Mouse (Mus musculus) limb, embryonic 11.5 days (tissue): Measurements from ENCODE around the gene Fn1. TPM values are rescaled to one million over a fixed set of nuclear protein-coding genes. Genes with fewer than 3 reads are reported as not detected.
A peak's percentile ranks its signal among the peaks of the same experiment; 100 is the strongest.

Source experiments
- ATAC-seq: fragments of 200-750 bp; cut with Nextera tagmentation; 2 replicates; pipeline ENCODE4 v1.8.0; 2017; ENCODE audit warnings: low read depth; ENCODE audit not compliant: insufficient number of reproducible peaks, low FRiP score, low TSS enrichment
- DNase-seq: peaks from one replicate; pipeline ENCODE4 v3.0.0-alpha.2; 2015; ENCODE audit warnings: low spot score
- H3K27ac ChIP-seq: fragments of 300-500 bp; sonication (generic); replicated peaks from 2 replicates; pipeline ENCODE4 v1.5.1; 2014; ENCODE audit warnings: low read depth, mild to moderate bottlenecking, low read length
- H3K27me3 ChIP-seq: fragments of 300-500 bp; sonication (generic); 2 replicates; pipeline ENCODE4 v1.6.1; 2014; ENCODE audit warnings: mild to moderate bottlenecking, low read length, mixed read lengths; ENCODE audit not compliant: control insufficient read depth, insufficient read depth
- H3K36me3 ChIP-seq: fragments of 300-500 bp; sonication (generic); 2 replicates; pipeline ENCODE4 v1.6.1; 2014; ENCODE audit warnings: mild to moderate bottlenecking, low read length, moderate library complexity, mixed read lengths; ENCODE audit not compliant: control insufficient read depth, insufficient read depth
- H3K4me1 ChIP-seq: fragments of 300-500 bp; sonication (generic); 2 replicates; pipeline ENCODE4 v1.6.1; 2014; ENCODE audit warnings: low read length, mixed read lengths; ENCODE audit not compliant: control insufficient read depth, insufficient read depth
- H3K4me2 ChIP-seq: fragments of 300-500 bp; sonication (generic); 2 replicates; pipeline ENCODE4 v1.6.1; 2014; ENCODE audit warnings: low read depth, mild to moderate bottlenecking, moderate library complexity; ENCODE audit not compliant: severe bottlenecking
- H3K4me3 ChIP-seq: fragments of 300-500 bp; sonication (generic); 2 replicates; pipeline ENCODE4 v1.5.1; 2014; ENCODE audit warnings: low read depth, low read length
- H3K9ac ChIP-seq: fragments of 300-500 bp; sonication (generic); 2 replicates; pipeline ENCODE4 v1.6.1; 2014; ENCODE audit warnings: mild to moderate bottlenecking, low read length
- H3K9me3 ChIP-seq: fragments of 300-500 bp; sonication (generic); 2 replicates; pipeline ENCODE4 v1.6.1; 2016; ENCODE audit warnings: low read length; ENCODE audit not compliant: control insufficient read depth
- WGBS: fragments of 180-500 bp; shearing (Covaris S2); extraction: QIAGEN DNeasy Blood & Tissue Kit; methylation state at CpG from one replicate; pipeline ENCODE4 v1.1.7; 2014; 5-methylcytosine and 5-hydroxymethylcytosine counted together
- polyA plus RNA-seq: library from polyadenylated mRNA; unstranded; fragments of >200 nt; fragmentation: Nextera tagmentation; extraction: Ambion mirVana; gene quantifications from 2 replicates; pipeline ENCODE4 v1.2.1, GENCODE M21; 2014

Gene Fn1
- polyA plus RNA-seq: 157 and 180 TPM in 2 replicates

GRCm38 (mm10) chr1:71652551-71653399, at the start of gene Fn1:
Gene Fn1 (minus strand): TSS chr1:71653200.
- peak within 1 kb of the TSS; percentile 79 for H3K4me3 ChIP-seq
- peak within 1 kb of the TSS; percentile 96 for H3K9ac ChIP-seq
- H3K27ac ChIP-seq: peak within 1 kb of the TSS; percentile 97
- peaks cover 10% of the 10 kb centered on the region for H3K4me1 ChIP-seq
- H3K9me3 ChIP-seq: no peaks in the 10 kb centered on the region
- ATAC-seq: peak; percentile 92
- peak; percentile 98 for DNase-seq
- H3K27me3 ChIP-seq: no peaks in the 10 kb centered on the region
- under 1% methylated on average over 61 of the region's 63 CpGs for WGBS
- peaks cover 11% of the 10 kb centered on the region for H3K36me3 ChIP-seq
- H3K4me2 ChIP-seq: peak within 1 kb of the TSS; percentile 92

GRCm38 (mm10) chr1:71696093-71696492, 43.1 kb upstream of the Fn1 start:
- 86% methylated on average over 3 of the region's 3 CpGs for WGBS

GRCm38 (mm10) chr1:71691472-71692277, 38.7 kb upstream of the Fn1 start:
- Histone ChIP-seq H3K4me2 (no peak overlapping the region), H3K9ac (no peak overlapping the region), H3K9me3 (no peaks in the 10 kb centered on the region), H3K27me3 (no peaks in the 10 kb centered on the region), H3K4me3 (no peak overlapping the region), H3K4me1 (no peaks in the 10 kb centered on the region), H3K36me3 (no peaks in the 10 kb centered on the region), H3K27ac (no peak overlapping the region)
- WGBS: 76% methylated on average over 8 of the region's 8 CpGs
- DNase-seq: no peak
- ATAC-seq: no peak

More at GRCm38 (mm10) chr1:71696093-71696492, 43.1 kb upstream of the Fn1 start:
- H3K9ac ChIP-seq: no peak overlapping the region
- H3K9me3 ChIP-seq: no peaks in the 10 kb centered on the region
- no peak overlapping the region for H3K4me2 ChIP-seq
- H3K4me1 ChIP-seq: no peaks in the 10 kb centered on the region
- no peaks in the 10 kb centered on the region for H3K27me3 ChIP-seq
- no peak overlapping the region for H3K27ac ChIP-seq
- ATAC-seq (no peak), DNase-seq (no peak)
- no peaks in the 10 kb centered on the region for H3K36me3 ChIP-seq
- H3K4me3 ChIP-seq: no peak overlapping the region

- no peak overlapping the region for H3K4me2 ChIP-seq
- DNase-seq: no peak
- H3K36me3 ChIP-seq: no peaks in the 10 kb centered on the region
- H3K27ac ChIP-seq: no peak overlapping the region
- no peak for ATAC-seq
- no peak overlapping the region for H3K4me3 ChIP-seq
- no peaks in the 10 kb centered on the region for H3K4me1 ChIP-seq
- H3K27me3 ChIP-seq: no peaks in the 10 kb centered on the region
- 94% methylated on average over 5 of the region's 5 CpGs for WGBS
- H3K9me3 ChIP-seq: no peaks in the 10 kb centered on the region
- H3K9ac ChIP-seq: no peak overlapping the region
Observed at GRCm38 (mm10) chr1:71688926-71689303, 35.9 kb upstream of the Fn1 start.

- Histone ChIP-seq H3K4me1 (no peaks in the 10 kb centered on the region), H3K36me3 (no peaks in the 10 kb centered on the region), H3K9ac (no peak overlapping the region), H3K27me3 (no peaks in the 10 kb centered on the region), H3K27ac (no peak overlapping the region), H3K4me3 (no peak overlapping the region), H3K4me2 (no peak overlapping the region), H3K9me3 (no peaks in the 10 kb centered on the region)
- ATAC-seq (no peak), DNase-seq (no peak)
- 93% methylated on average over 3 of the region's 3 CpGs for WGBS
Observed at GRCm38 (mm10) chr1:71688272-71688925, 35.4 kb upstream of the Fn1 start.

- 88% methylated on average over 5 of the region's 5 CpGs for WGBS
- Histone ChIP-seq H3K27me3 (no peaks in the 10 kb centered on the region), H3K36me3 (no peaks in the 10 kb centered on the region), H3K4me3 (no peak overlapping the region), H3K9me3 (no peaks in the 10 kb centered on the region), H3K4me1 (no peaks in the 10 kb centered on the region), H3K9ac (no peak overlapping the region), H3K4me2 (no peak overlapping the region), H3K27ac (no peak overlapping the region)
- ATAC-seq: no peak
- no peak for DNase-seq
Observed at GRCm38 (mm10) chr1:71686791-71687190, 33.8 kb upstream of the Fn1 start.

GRCm38 (mm10) chr1:71683736-71684135, 30.7 kb upstream of the Fn1 start:
- DNase-seq (no peak), ATAC-seq (no peak)
- H3K4me2 ChIP-seq: no peak overlapping the region

GRCm38 (mm10) chr1:71682194-71682715, 29.3 kb upstream of the Fn1 start:
- Histone ChIP-seq H3K4me3 (no peak overlapping the region), H3K27ac (no peak overlapping the region), H3K9ac (no peak overlapping the region), H3K9me3 (no peaks in the 10 kb centered on the region), H3K4me1 (no peaks in the 10 kb centered on the region), H3K4me2 (no peak overlapping the region), H3K36me3 (no peaks in the 10 kb centered on the region), H3K27me3 (no peaks in the 10 kb centered on the region)
- 13% methylated on average over 5 of the region's 5 CpGs for WGBS
- no peak; the same call in 1 of the 2 replicates for ATAC-seq
- DNase-seq: peak; percentile 29

More at GRCm38 (mm10) chr1:71683736-71684135, 30.7 kb upstream of the Fn1 start:
- Histone ChIP-seq H3K9me3 (no peaks in the 10 kb centered on the region), H3K27ac (no peak overlapping the region), H3K4me3 (no peak overlapping the region), H3K9ac (no peak overlapping the region), H3K27me3 (no peaks in the 10 kb centered on the region), H3K4me1 (no peaks in the 10 kb centered on the region), H3K36me3 (no peaks in the 10 kb centered on the region)
- 58% methylated on average over 6 of the region's 6 CpGs for WGBS
